Mouse (Mus musculus): Measurements from ENCODE around the gene Ccdc113. TPM values are rescaled to one million over a fixed set of nuclear protein-coding genes. Genes with fewer than 3 reads are reported as not detected.

Ccdc113 gene
- polyA plus RNA-seq, 1 experiment from 2014 or later, result not detected

GRCm38 (mm10) chr8:95543065-95543464, 9.2 kb downstream of the Ccdc113 start:
- WGBS, result 88% methylated on average over 3 of the region's 3 CpGs
- H3K36me3 ChIP-seq (replicated peaks; ENCODE audit: control insufficient read depth, insufficient read depth, low read depth, low read length), result no peaks in the 10 kb centered on the region
- no peaks in the 10 kb centered on the region for H3K4me1 ChIP-seq (ENCODE audit: control insufficient read depth, insufficient read depth, low read length)
- H3K4me2 ChIP-seq (ENCODE audit: low read depth, low read length), result no peak overlapping the region
- H3K4me3 ChIP-seq (ENCODE audit: low read depth, low read length), result no peak overlapping the region
- no peak for ATAC-seq (replicated peaks; ENCODE audit: insufficient number of reproducible peaks, low FRiP score, low TSS enrichment, low read depth)
- DNase-seq (ENCODE audit: low spot score), result no peak
- no peaks in the 10 kb centered on the region for H3K27me3 ChIP-seq (ENCODE audit: control insufficient read depth, insufficient read depth, low read length)
- no peak overlapping the region for H3K9ac ChIP-seq (replicated peaks; ENCODE audit: low read length)
- no peak overlapping the region for H3K27ac ChIP-seq (replicated peaks; ENCODE audit: low read depth, low read length)
- no peaks in the 10 kb centered on the region for H3K9me3 ChIP-seq (replicated peaks; ENCODE audit: control insufficient read depth, low read length)

- Histone ChIP-seq H3K9me3 (replicated peaks; ENCODE audit: control insufficient read depth, low read length) (no peaks in the 10 kb centered on the region), H3K4me1 (ENCODE audit: control insufficient read depth, insufficient read depth, low read length) (no peaks in the 10 kb centered on the region), H3K27ac (replicated peaks; ENCODE audit: low read depth, low read length) (no peak overlapping the region), H3K4me3 (ENCODE audit: low read depth, low read length) (no peak overlapping the region), H3K36me3 (replicated peaks; ENCODE audit: control insufficient read depth, insufficient read depth, low read depth, low read length) (no peaks in the 10 kb centered on the region), H3K9ac (replicated peaks; ENCODE audit: low read length) (no peak overlapping the region), H3K4me2 (ENCODE audit: low read depth, low read length) (no peak overlapping the region), H3K27me3 (ENCODE audit: control insufficient read depth, insufficient read depth, low read length) (no peaks in the 10 kb centered on the region)
- no peak for DNase-seq (ENCODE audit: low spot score)
- WGBS, result 80% methylated on average over 17 of the region's 17 CpGs
- ATAC-seq (replicated peaks; ENCODE audit: insufficient number of reproducible peaks, low FRiP score, low TSS enrichment, low read depth), result no peak
These were observed 11.9 kb downstream of the Ccdc113 start for GRCm38 (mm10) chr8:95545815-95546214.

- WGBS, result 76% methylated on average over 4 of the region's 4 CpGs
- no peak overlapping the region for H3K9ac ChIP-seq (replicated peaks; ENCODE audit: low read length)
- H3K4me1 ChIP-seq (ENCODE audit: control insufficient read depth, insufficient read depth, low read length), result no peaks in the 10 kb centered on the region
- ATAC-seq (replicated peaks; ENCODE audit: insufficient number of reproducible peaks, low FRiP score, low TSS enrichment, low read depth), result no peak
- DNase-seq (ENCODE audit: low spot score), result no peak
- H3K4me3 ChIP-seq (ENCODE audit: low read depth, low read length), result no peak overlapping the region
- H3K4me2 ChIP-seq (ENCODE audit: low read depth, low read length), result no peak overlapping the region
- no peak overlapping the region for H3K27ac ChIP-seq (replicated peaks; ENCODE audit: low read depth, low read length)
- no peaks in the 10 kb centered on the region for H3K9me3 ChIP-seq (replicated peaks; ENCODE audit: control insufficient read depth, low read length)
- H3K27me3 ChIP-seq (ENCODE audit: control insufficient read depth, insufficient read depth, low read length), result no peaks in the 10 kb centered on the region
- no peaks in the 10 kb centered on the region for H3K36me3 ChIP-seq (replicated peaks; ENCODE audit: control insufficient read depth, insufficient read depth, low read depth, low read length)
These were observed 13.1 kb downstream of the Ccdc113 start for GRCm38 (mm10) chr8:95546986-95547385.

- H3K4me1 ChIP-seq (ENCODE audit: control insufficient read depth, insufficient read depth, low read length), result no peaks in the 10 kb centered on the region
- H3K36me3 ChIP-seq (replicated peaks; ENCODE audit: control insufficient read depth, insufficient read depth, low read depth, low read length), result no peaks in the 10 kb centered on the region
- 49% methylated on average over 8 of the region's 8 CpGs for WGBS
- H3K4me2 ChIP-seq (ENCODE audit: low read depth, low read length), result no peak overlapping the region
- H3K4me3 ChIP-seq (ENCODE audit: low read depth, low read length), result no peak overlapping the region
- no peak overlapping the region for H3K27ac ChIP-seq (replicated peaks; ENCODE audit: low read depth, low read length)
- no peak overlapping the region for H3K9ac ChIP-seq (replicated peaks; ENCODE audit: low read length)
- H3K27me3 ChIP-seq (ENCODE audit: control insufficient read depth, insufficient read depth, low read length), result no peaks in the 10 kb centered on the region
- H3K9me3 ChIP-seq (replicated peaks; ENCODE audit: control insufficient read depth, low read length), result no peaks in the 10 kb centered on the region
- DNase-seq (ENCODE audit: low spot score) (no peak), ATAC-seq (replicated peaks; ENCODE audit: insufficient number of reproducible peaks, low FRiP score, low TSS enrichment, low read depth) (no peak)
These were observed 14.0 kb downstream of the Ccdc113 start for GRCm38 (mm10) chr8:95547931-95548330.

GRCm38 (mm10) chr8:95549871-95550829, 16.3 kb downstream of the Ccdc113 start:
- 65% methylated on average over 16 of the region's 16 CpGs for WGBS
- ATAC-seq (replicated peaks; ENCODE audit: insufficient number of reproducible peaks, low FRiP score, low TSS enrichment, low read depth) (no peak), DNase-seq (ENCODE audit: low spot score) (no peak)
- H3K27ac ChIP-seq (replicated peaks; ENCODE audit: low read depth, low read length), result no peak overlapping the region
- H3K4me2 ChIP-seq (ENCODE audit: low read depth, low read length), result no peak overlapping the region
- H3K9me3 ChIP-seq (replicated peaks; ENCODE audit: control insufficient read depth, low read length), result no peaks in the 10 kb centered on the region
- H3K36me3 ChIP-seq (replicated peaks; ENCODE audit: control insufficient read depth, insufficient read depth, low read depth, low read length), result no peaks in the 10 kb centered on the region
- H3K27me3 ChIP-seq (ENCODE audit: control insufficient read depth, insufficient read depth, low read length), result no peaks in the 10 kb centered on the region
- no peak overlapping the region for H3K4me3 ChIP-seq (ENCODE audit: low read depth, low read length)
- H3K4me1 ChIP-seq (ENCODE audit: control insufficient read depth, insufficient read depth, low read length), result no peaks in the 10 kb centered on the region
- H3K9ac ChIP-seq (replicated peaks; ENCODE audit: low read length), result no peak overlapping the region

GRCm38 (mm10) chr8:95551577-95551976, 17.7 kb downstream of the Ccdc113 start:
- Histone ChIP-seq H3K9me3 (replicated peaks; ENCODE audit: control insufficient read depth, low read length) (no peaks in the 10 kb centered on the region), H3K4me3 (ENCODE audit: low read depth, low read length) (no peak overlapping the region), H3K4me2 (ENCODE audit: low read depth, low read length) (no peak overlapping the region), H3K27ac (replicated peaks; ENCODE audit: low read depth, low read length) (no peak overlapping the region), H3K9ac (replicated peaks; ENCODE audit: low read length) (no peak overlapping the region), H3K36me3 (replicated peaks; ENCODE audit: control insufficient read depth, insufficient read depth, low read depth, low read length) (no peaks in the 10 kb centered on the region), H3K27me3 (ENCODE audit: control insufficient read depth, insufficient read depth, low read length) (no peaks in the 10 kb centered on the region), H3K4me1 (ENCODE audit: control insufficient read depth, insufficient read depth, low read length) (no peaks in the 10 kb centered on the region)
- 78% methylated on average over 4 of the region's 4 CpGs for WGBS
- no peak for DNase-seq (ENCODE audit: low spot score)
- no peak; the same call in 1 of the 2 replicates for ATAC-seq (replicated peaks; ENCODE audit: insufficient number of reproducible peaks, low FRiP score, low TSS enrichment, low read depth)

- H3K9me3 ChIP-seq (replicated peaks; ENCODE audit: control insufficient read depth, low read length), result no peaks in the 10 kb centered on the region
- no peak overlapping the region for H3K4me3 ChIP-seq (ENCODE audit: low read depth, low read length)
- no peaks in the 10 kb centered on the region for H3K36me3 ChIP-seq (replicated peaks; ENCODE audit: control insufficient read depth, insufficient read depth, low read depth, low read length)
- no peaks in the 10 kb centered on the region for H3K4me1 ChIP-seq (ENCODE audit: control insufficient read depth, insufficient read depth, low read length)
- H3K27ac ChIP-seq (replicated peaks; ENCODE audit: low read depth, low read length), result no peak overlapping the region
- DNase-seq (ENCODE audit: low spot score) (no peak), ATAC-seq (replicated peaks; ENCODE audit: insufficient number of reproducible peaks, low FRiP score, low TSS enrichment, low read depth) (no peak)
- H3K27me3 ChIP-seq (ENCODE audit: control insufficient read depth, insufficient read depth, low read length), result no peaks in the 10 kb centered on the region
- H3K4me2 ChIP-seq (ENCODE audit: low read depth, low read length), result no peak overlapping the region
- WGBS, result 100% methylated on average over 2 of the region's 2 CpGs
- H3K9ac ChIP-seq (replicated peaks; ENCODE audit: low read length), result no peak overlapping the region
These were observed 22.1 kb downstream of the Ccdc113 start for GRCm38 (mm10) chr8:95555963-95556362.

GRCm38 (mm10) chr8:95566217-95566616, 32.3 kb downstream of the Ccdc113 start:
- Histone ChIP-seq H3K9ac (replicated peaks; ENCODE audit: low read length) (no peak overlapping the region), H3K36me3 (replicated peaks; ENCODE audit: control insufficient read depth, insufficient read depth, low read depth, low read length) (no peaks in the 10 kb centered on the region), H3K4me3 (ENCODE audit: low read depth, low read length) (no peak overlapping the region), H3K4me1 (ENCODE audit: control insufficient read depth, insufficient read depth, low read length) (no peaks in the 10 kb centered on the region), H3K9me3 (replicated peaks; ENCODE audit: control insufficient read depth, low read length) (no peaks in the 10 kb centered on the region), H3K27ac (replicated peaks; ENCODE audit: low read depth, low read length) (no peak overlapping the region), H3K27me3 (ENCODE audit: control insufficient read depth, insufficient read depth, low read length) (no peaks in the 10 kb centered on the region), H3K4me2 (ENCODE audit: low read depth, low read length) (no peak overlapping the region)
- 82% methylated on average over 4 of the region's 4 CpGs for WGBS
- DNase-seq (ENCODE audit: low spot score) (no peak), ATAC-seq (replicated peaks; ENCODE audit: insufficient number of reproducible peaks, low FRiP score, low TSS enrichment, low read depth) (no peak)
